Comparison of ENCODE assay signal across 20 mouse cellular contexts in genomic region chr15:87661954-87662353, GRCm38 (mm10).
A peak's percentile ranks its signal among the peaks of the same experiment; 100 is the strongest.
DNase-seq lines count a peak whose midpoint lies in the region; ATAC-seq lines count a peak whose summit lies in the region.
"Had no signal": no experiment of that assay in that cellular context is flagged by ENCODE, and none has a peak within 500 bp of the region (broad histone marks: within the 10 kb centered on the region; RNA-seq: fewer than 3 reads in every experiment).

No protein-coding gene starts in this region.

- DNase-seq in frontal cortex, postnatal 10 days (ENCODE audit: low spot score in 2 of 2): no peak
- DNase-seq in right cerebral cortex, adult 2 months (ENCODE audit: low spot score in 2 of 2): peak; percentile 53
- DNase-seq in right cerebral cortex, postnatal 14 days: no peak
- DNase-seq in left cerebral cortex, postnatal 36 days (ENCODE audit: low spot score in 2 of 2): peak; percentile 48 to 63
- DNase-seq in adrenal gland, adult 18-20 months (ENCODE audit: low spot score in 2 of 2): no peak
- no peak for DNase-seq in cerebellum, adult 9-10 months
- DNase-seq: adrenal gland, postnatal 14 days; cerebellum, adult 9-11 months; gastrocnemius, postnatal 25 days; heart, adult 2 months; heart, postnatal 14 days; kidney, postnatal 25 days; lung, adult 18-20 months; lung, postnatal 10 days; thymus, adult 2 months had no signal

- ATAC-seq in frontal cortex, adult (ENCODE audit: low TSS enrichment): peak; percentile 90
- ATAC-seq in granulocyte monocyte progenitor cell, adult 5-6 weeks (replicated peaks; ENCODE audit: poor library complexity, severe bottlenecking): no peak
- ATAC-seq: hindbrain, postnatal 0 days; intestine, embryonic 16.5 days; liver, embryonic 12.5 days had no signal

- intact Hi-C loops in left cerebral cortex, postnatal 36 days (cut with DNase I): no loop called here

Comparison
In these comparisons a context has a peak if more than half of its experiments do, and no peak if none do; other contexts are left out.
1. DNase-seq: peak in right cerebral cortex, adult 2 months (2 of 2) and left cerebral cortex, postnatal 36 days (2 of 2); none in frontal cortex, postnatal 10 days (0 of 2), right cerebral cortex, postnatal 14 days (single experiment), adrenal gland, adult 18-20 months (0 of 2) and cerebellum, adult 9-10 months (single experiment).